Mouse (Mus musculus): ENCODE data around the gene Sgk2. TPM values are rescaled to one million over a fixed set of nuclear protein-coding genes. Genes with fewer than 3 reads are reported as not detected.
"Not testable (repeated sequence)": the region's sequence is repeated elsewhere in the genome, so short reads cannot be mapped to it uniquely, and the experiment has no call there.

The Sgk2 gene
- total RNA-seq, 4 experiments from 2014 or later: not detected

DNA sequence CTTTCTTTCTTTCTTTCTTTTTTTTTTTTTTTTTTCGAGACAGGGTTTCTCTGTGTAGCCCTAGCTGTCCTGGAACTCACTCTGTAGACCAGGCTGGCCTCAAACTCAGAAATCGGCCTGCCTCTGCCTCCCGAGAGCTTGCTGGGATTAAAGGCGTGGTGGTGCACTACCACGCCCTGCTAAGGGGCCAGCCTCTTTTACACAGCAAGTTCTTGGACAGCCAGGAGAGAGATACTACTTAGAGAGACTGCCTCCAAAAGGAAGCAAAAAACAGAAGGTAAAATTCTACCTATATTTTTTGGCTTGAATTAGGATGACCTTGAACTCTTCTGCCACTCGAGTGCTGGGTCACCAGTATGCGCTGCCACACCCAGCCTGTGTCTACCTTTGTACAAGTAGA is 71.9 kb downstream of the Sgk2 start:
- not testable (repeated sequence) for DNase-seq (ENCODE audit: low spot score in 2 of 2)

DNA sequence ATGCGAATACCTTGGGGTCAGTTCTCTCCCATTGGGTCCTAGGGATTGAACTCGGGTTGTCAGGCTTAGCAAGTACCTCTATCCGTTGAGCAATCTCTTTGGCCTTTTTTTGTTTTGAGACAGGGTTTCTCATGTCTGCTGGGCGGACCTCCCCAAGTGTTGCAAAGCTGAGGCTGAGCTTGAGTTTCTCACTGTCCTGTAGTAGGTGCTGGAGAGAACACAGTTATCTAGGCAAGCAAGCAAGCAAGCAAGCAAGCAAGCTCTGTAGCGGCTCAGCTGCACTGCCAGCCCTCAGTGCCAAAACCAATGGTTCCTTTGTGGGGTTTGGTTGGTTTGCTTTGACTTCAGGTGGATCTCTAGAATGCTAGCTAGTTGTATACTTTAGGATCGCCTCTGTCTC is 73.5 kb downstream of the Sgk2 start:
- no peak for DNase-seq (ENCODE audit: low spot score in 2 of 2)

DNA sequence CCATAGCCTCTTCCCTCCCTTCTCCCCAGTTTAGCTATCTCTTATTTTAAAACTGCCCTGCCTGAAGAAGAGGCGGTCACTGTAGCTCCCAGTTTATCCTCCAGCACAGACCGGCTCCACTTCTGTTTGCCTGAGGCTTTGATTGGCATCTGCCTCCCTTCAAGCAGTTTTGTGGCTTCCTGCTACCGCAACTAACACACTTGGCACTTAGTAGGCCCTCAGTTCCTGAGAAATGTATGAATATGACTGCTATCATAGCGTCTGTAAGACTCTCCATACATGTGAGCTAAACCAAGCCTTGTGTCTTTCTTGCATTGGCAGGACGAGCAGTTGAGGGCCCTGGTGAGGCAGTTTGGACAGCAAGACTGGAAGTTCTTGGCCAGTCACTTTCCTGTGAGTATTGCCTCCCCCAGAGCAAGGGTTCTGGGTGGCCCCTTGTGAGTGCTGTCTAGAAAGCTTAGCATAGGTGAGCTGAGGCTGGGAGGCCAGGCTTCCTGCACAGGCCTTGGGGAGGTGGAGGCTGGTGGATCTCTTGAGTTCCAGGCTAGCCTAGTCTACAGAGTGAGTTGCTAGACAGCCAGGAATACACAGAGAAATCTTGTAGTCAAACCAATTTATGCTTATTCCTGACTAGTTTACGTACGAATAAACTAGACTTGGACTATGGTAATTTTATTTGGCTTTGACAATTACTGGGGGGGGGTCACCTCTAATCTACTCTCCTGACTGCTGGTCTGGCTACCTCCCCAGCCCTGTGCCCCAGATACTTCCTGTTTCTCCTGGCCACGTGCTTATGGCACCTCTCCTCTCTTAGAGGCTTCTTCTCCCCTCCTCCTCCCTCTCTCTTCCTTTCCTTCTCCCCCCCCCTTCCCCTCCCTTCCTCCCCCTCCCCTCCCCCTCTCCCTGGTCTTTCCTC is 74.3 kb downstream of the Sgk2 start:
- no peak for DNase-seq (ENCODE audit: low spot score in 2 of 2)

DNA sequence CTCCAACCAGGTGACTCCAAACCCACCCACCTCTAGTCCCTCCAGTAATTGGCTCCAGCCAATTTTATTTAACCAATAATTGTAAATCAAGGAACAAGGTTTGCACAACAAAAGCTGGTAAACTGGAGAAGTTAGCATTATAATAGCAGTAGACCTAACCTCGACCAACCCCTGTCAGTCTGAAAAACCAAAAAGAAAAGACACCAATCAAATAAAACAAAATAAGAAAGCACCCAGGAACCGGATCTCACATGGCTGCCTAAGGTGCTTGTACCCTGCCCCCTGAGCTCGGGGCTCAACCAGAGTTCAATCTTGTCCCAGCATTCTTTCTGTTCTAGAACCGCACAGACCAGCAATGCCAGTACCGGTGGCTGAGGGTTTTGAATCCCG is 75.0 kb downstream of the Sgk2 start:
- no peak for DNase-seq (ENCODE audit: low spot score in 2 of 2)

Other genes starting within 250 kb of the Sgk2 start
- gene Srsf6, start 55.8 kb upstream of the Sgk2 start, total RNA-seq (2022): 10 to 100 TPM; 29.8 to 41.1 (median 32.9) TPM
- gene L3mbtl1, start 43.9 kb upstream of the Sgk2 start, total RNA-seq (2022): not detected
- gene Ift52, start 30.0 kb downstream of the Sgk2 start, total RNA-seq (2022): 10 to 100 TPM; 16.3 to 17.8 (median 17.7) TPM
- under 1 TPM in 3 of 4 experiments, not detected in 1; 0.27 to 0.53 (median 0.48) TPM for gene Mybl2, start 67.4 kb downstream of the Sgk2 start, total RNA-seq (2022)
- not detected for gene Gtsf1l, start 100.5 kb downstream of the Sgk2 start, total RNA-seq (2022)
- under 1 TPM in 3 of 4 experiments, not detected in 1; 0.31 to 0.68 (median 0.62) TPM for gene Tox2, start 215.8 kb downstream of the Sgk2 start, total RNA-seq (2022)

Data from gastrocnemius, adult 8-10 months (tissue).